Mouse (Mus musculus) T-cell, adult 2 months (primary cell): ENCODE measurements around the gene Epp13.
"Not testable (repeated sequence)": the region's sequence is repeated elsewhere in the genome, so short reads cannot be mapped to it uniquely, and the experiment has no call there.

ENCODE experiments used
- DNase-seq: peaks from one replicate; pipeline ENCODE4 v3.0.0; 2022; ENCODE audit warnings: low spot score

Gene Epp13

GRCm38 (mm10) chr7:6252410-6252809, at the start of gene Epp13:
TSS of gene Epp13 (plus strand) at chr7:6252710.
- no peak for DNase-seq

GRCm38 (mm10) chr7:6204200-6204599, 48.3 kb upstream of the Epp13 start:
- DNase-seq: no peak

- peak; percentile 7 for DNase-seq
These were observed 39.4 kb upstream of the Epp13 start for GRCm38 (mm10) chr7:6213144-6213543.

- not testable (repeated sequence) for DNase-seq
These were observed 37.8 kb upstream of the Epp13 start for GRCm38 (mm10) chr7:6214691-6215090.

GRCm38 (mm10) chr7:6220147-6220546, 32.4 kb upstream of the Epp13 start:
- DNase-seq: no peak

GRCm38 (mm10) chr7:6221978-6222377, 30.5 kb upstream of the Epp13 start, which contains the start of gene Zscan5b:
TSS of gene Zscan5b (plus strand) at chr7:6222278.
- DNase-seq: no peak

- DNase-seq: not testable (repeated sequence)
These were observed 24.0 kb upstream of the Epp13 start for GRCm38 (mm10) chr7:6228491-6228890.

GRCm38 (mm10) chr7:6239787-6240186, 12.7 kb upstream of the Epp13 start:
- DNase-seq: no peak

- DNase-seq: peak; percentile 51
These were observed 11.6 kb upstream of the Epp13 start for GRCm38 (mm10) chr7:6240841-6241425.

GRCm38 (mm10) chr7:6244361-6245292, 7.9 kb upstream of the Epp13 start:
- no peak for DNase-seq

- no peak for DNase-seq
These were observed 1.9 kb downstream of the Epp13 start for GRCm38 (mm10) chr7:6254451-6254850.

- DNase-seq: no peak
These were observed 4.9 kb downstream of the Epp13 start for GRCm38 (mm10) chr7:6257386-6257785.

GRCm38 (mm10) chr7:6258232-6259220, 6.0 kb downstream of the Epp13 start:
- no peak for DNase-seq

- not testable (repeated sequence) for DNase-seq
These were observed 7.5 kb downstream of the Epp13 start for GRCm38 (mm10) chr7:6260004-6260403.

GRCm38 (mm10) chr7:6262120-6262519, 9.6 kb downstream of the Epp13 start:
- no peak for DNase-seq

GRCm38 (mm10) chr7:6262984-6263383, 10.5 kb downstream of the Epp13 start:
- DNase-seq: no peak

GRCm38 (mm10) chr7:6265695-6266094, 13.2 kb downstream of the Epp13 start:
- DNase-seq: peak; percentile 46

- DNase-seq: no peak
These were observed 25.4 kb downstream of the Epp13 start for GRCm38 (mm10) chr7:6277906-6278305.

GRCm38 (mm10) chr7:6282749-6283148, 30.2 kb downstream of the Epp13 start:
- DNase-seq: peak; percentile 82

GRCm38 (mm10) chr7:6283451-6284075, 31.1 kb downstream of the Epp13 start:
- DNase-seq: peak; percentile 74

- DNase-seq: no peak
These were observed 32.0 kb downstream of the Epp13 start for GRCm38 (mm10) chr7:6284442-6285012.
